Mouse (Mus musculus): Measurements from ENCODE around the gene Tulp2. TPM values are rescaled to one million over a fixed set of nuclear protein-coding genes. Genes with fewer than 3 reads are reported as not detected.
A peak's percentile ranks its signal among the peaks of the same experiment; 100 is the strongest.

The Tulp2 gene
- under 1 TPM in 1 of 2 experiments, not detected in 1; 0.44 TPM for polyA plus RNA-seq (2017; shearing (Covaris generic))

- peak; percentile 69 for ATAC-seq
These were observed at the start of gene Tulp2 for GRCm38 (mm10) chr7:45481374-45481927. Tulp2 (plus strand) TSS chr7:45481877.

- no peak for ATAC-seq
These were observed 47.9 kb upstream of the Tulp2 start for GRCm38 (mm10) chr7:45433835-45434202.

GRCm38 (mm10) chr7:45434203-45435015 lies 47.3 kb upstream of the Tulp2 start, which contains the start of gene Gys1:
Gys1 (plus strand) TSS chr7:45434844.
- ATAC-seq: peak; percentile 95

- no peak for ATAC-seq
These were observed 46.6 kb upstream of the Tulp2 start for GRCm38 (mm10) chr7:45435038-45435437.

- ATAC-seq: no peak
These were observed 45.2 kb upstream of the Tulp2 start for GRCm38 (mm10) chr7:45436444-45436843.

- no peak for ATAC-seq
These were observed 44.6 kb upstream of the Tulp2 start for GRCm38 (mm10) chr7:45437046-45437445.

GRCm38 (mm10) chr7:45437521-45438276 lies 44.0 kb upstream of the Tulp2 start, which contains the start of gene Ruvbl2:
Ruvbl2 (minus strand) TSS chr7:45438096.
- ATAC-seq: no peak

- no peak for ATAC-seq
These were observed 37.9 kb upstream of the Tulp2 start for GRCm38 (mm10) chr7:45443526-45444420.

- no peak for ATAC-seq
These were observed 35.1 kb upstream of the Tulp2 start for GRCm38 (mm10) chr7:45446589-45446988.

GRCm38 (mm10) chr7:45447325-45447990 lies 34.2 kb upstream of the Tulp2 start:
- ATAC-seq: no peak

- ATAC-seq: no peak
These were observed 31.7 kb upstream of the Tulp2 start for GRCm38 (mm10) chr7:45449974-45450373.

- peak; percentile 90 for ATAC-seq
These were observed 30.2 kb upstream of the Tulp2 start for GRCm38 (mm10) chr7:45451344-45451982.

GRCm38 (mm10) chr7:45454971-45455370 lies 26.7 kb upstream of the Tulp2 start:
- ATAC-seq: no peak

GRCm38 (mm10) chr7:45455932-45456696 lies 25.6 kb upstream of the Tulp2 start:
- ATAC-seq: no peak

- ATAC-seq: no peak
These were observed 24.9 kb upstream of the Tulp2 start for GRCm38 (mm10) chr7:45456721-45457203.

GRCm38 (mm10) chr7:45457204-45458060 lies 24.2 kb upstream of the Tulp2 start:
- ATAC-seq: no peak

- ATAC-seq: peak; percentile 45
These were observed 22.7 kb upstream of the Tulp2 start for GRCm38 (mm10) chr7:45458748-45459563.

- peak; percentile 89 for ATAC-seq
These were observed 22.0 kb upstream of the Tulp2 start, which contains the start of gene Ftl1 for GRCm38 (mm10) chr7:45459564-45460140. Ftl1 (minus strand) TSS chr7:45459884.
